Mouse (Mus musculus) frontal cortex, postnatal 25 days (tissue): ENCODE measurements around the gene Tmem269.

Experiments
- DNase-seq, 2 experiments: peaks; one replicate each; pipeline ENCODE4 v3.0.0; 2022; ENCODE audit warnings: low spot score in 2 of 2

Tmem269 gene

GRCm38 (mm10) chr4:119181456-119181855 lies 36.6 kb downstream of the Tmem269 start:
- DNase-seq = no peak

- DNase-seq = no peak
Measured at GRCm38 (mm10) chr4:119180133-119180707, 37.8 kb downstream of the Tmem269 start.

GRCm38 (mm10) chr4:119178331-119178730 lies 39.7 kb downstream of the Tmem269 start:
- no peak for DNase-seq

GRCm38 (mm10) chr4:119177702-119178101 lies 40.3 kb downstream of the Tmem269 start:
- no peak for DNase-seq

GRCm38 (mm10) chr4:119173851-119174453 lies 44.1 kb downstream of the Tmem269 start, which contains the start of gene Zfp691:
TSS of gene Zfp691 (minus strand) at chr4:119174195.
- DNase-seq = peak; percentile 88

- DNase-seq = no peak
Measured at GRCm38 (mm10) chr4:119172919-119173650, 44.9 kb downstream of the Tmem269 start.

- DNase-seq = peak; percentile 83 to 88
Measured at GRCm38 (mm10) chr4:119167663-119168062, 50.4 kb downstream of the Tmem269 start.

- no peak for DNase-seq
Measured at GRCm38 (mm10) chr4:119167068-119167467, 50.9 kb downstream of the Tmem269 start.

GRCm38 (mm10) chr4:119165916-119166315 lies 52.1 kb downstream of the Tmem269 start:
- DNase-seq = no peak

GRCm38 (mm10) chr4:119162990-119163389 lies 55.0 kb downstream of the Tmem269 start:
- DNase-seq = no peak

- DNase-seq = no peak
Measured at GRCm38 (mm10) chr4:119161358-119161757, 56.7 kb downstream of the Tmem269 start.

GRCm38 (mm10) chr4:119157891-119158290 lies 60.1 kb downstream of the Tmem269 start:
- DNase-seq = no peak

GRCm38 (mm10) chr4:119157186-119157585 lies 60.8 kb downstream of the Tmem269 start:
- DNase-seq = peak in 1 of 2 experiments; percentile 49
